Mouse (Mus musculus): Measurements from ENCODE around the gene Cpeb4. TPM values are rescaled to one million over a fixed set of nuclear protein-coding genes. Genes with fewer than 3 reads are reported as not detected.
A peak's percentile ranks its signal among the peaks of the same experiment; 100 is the strongest.

Cpeb4 gene
- polyA plus RNA-seq, 1 experiment from 2014 or later, result 20.8 TPM

GRCm38 (mm10) chr11:31907650-31908049 lies 35.6 kb downstream of the Cpeb4 start:
- Histone ChIP-seq H3K27me3 (replicated peaks; ENCODE audit: control insufficient read depth, insufficient read depth, low read length) (no peaks in the 10 kb centered on the region), H3K4me1 (replicated peaks; ENCODE audit: control insufficient read depth, insufficient read depth, low read length) (no peaks in the 10 kb centered on the region; the same call in 1 of the 2 replicates), H3K27ac (ENCODE audit: low read length) (no peak overlapping the region), H3K9me3 (ENCODE audit: control insufficient read depth, low read length) (no peaks in the 10 kb centered on the region), H3K4me2 (ENCODE audit: low read length) (no peak overlapping the region), H3K36me3 (ENCODE audit: control insufficient read depth, insufficient read depth) (no peaks in the 10 kb centered on the region), H3K9ac (replicated peaks; ENCODE audit: low read depth, low read length) (no peak overlapping the region), H3K4me3 (replicated peaks; ENCODE audit: low read length) (no peak overlapping the region)
- no peak for ATAC-seq
- 36% methylated on average over 1 of the region's 1 CpGs for WGBS

GRCm38 (mm10) chr11:31912958-31913357 lies 40.9 kb downstream of the Cpeb4 start:
- no peak overlapping the region for H3K4me3 ChIP-seq (replicated peaks; ENCODE audit: low read length)
- no peak for ATAC-seq
- no peaks in the 10 kb centered on the region for H3K4me1 ChIP-seq (replicated peaks; ENCODE audit: control insufficient read depth, insufficient read depth, low read length)
- H3K36me3 ChIP-seq (ENCODE audit: control insufficient read depth, insufficient read depth), result no peaks in the 10 kb centered on the region
- H3K9ac ChIP-seq (replicated peaks; ENCODE audit: low read depth, low read length), result no peak overlapping the region
- no peaks in the 10 kb centered on the region for H3K27me3 ChIP-seq (replicated peaks; ENCODE audit: control insufficient read depth, insufficient read depth, low read length)
- no peak overlapping the region for H3K27ac ChIP-seq (ENCODE audit: low read length)
- no peak overlapping the region for H3K4me2 ChIP-seq (ENCODE audit: low read length)
- H3K9me3 ChIP-seq (ENCODE audit: control insufficient read depth, low read length), result no peaks in the 10 kb centered on the region

GRCm38 (mm10) chr11:31917769-31918168 lies 45.8 kb downstream of the Cpeb4 start:
- 97% methylated on average over 1 of the region's 1 CpGs for WGBS
- no peaks in the 10 kb centered on the region for H3K4me1 ChIP-seq (replicated peaks; ENCODE audit: control insufficient read depth, insufficient read depth, low read length)
- no peak overlapping the region for H3K9ac ChIP-seq (replicated peaks; ENCODE audit: low read depth, low read length)
- no peaks in the 10 kb centered on the region for H3K27me3 ChIP-seq (replicated peaks; ENCODE audit: control insufficient read depth, insufficient read depth, low read length)
- H3K9me3 ChIP-seq (ENCODE audit: control insufficient read depth, low read length), result no peaks in the 10 kb centered on the region
- H3K4me3 ChIP-seq (replicated peaks; ENCODE audit: low read length), result no peak overlapping the region
- ATAC-seq, result no peak
- no peak overlapping the region for H3K27ac ChIP-seq (ENCODE audit: low read length)
- peaks cover 3% of the 10 kb centered on the region for H3K36me3 ChIP-seq (ENCODE audit: control insufficient read depth, insufficient read depth)
- no peak overlapping the region for H3K4me2 ChIP-seq (ENCODE audit: low read length)

GRCm38 (mm10) chr11:31930051-31930450 lies 58.0 kb downstream of the Cpeb4 start:
- 97% methylated on average over 10 of the region's 10 CpGs for WGBS
- H3K9ac ChIP-seq (replicated peaks; ENCODE audit: low read depth, low read length), result no peak overlapping the region
- no peaks in the 10 kb centered on the region for H3K4me1 ChIP-seq (replicated peaks; ENCODE audit: control insufficient read depth, insufficient read depth, low read length)
- no peak for ATAC-seq
- H3K27ac ChIP-seq (ENCODE audit: low read length), result no peak overlapping the region
- H3K27me3 ChIP-seq (replicated peaks; ENCODE audit: control insufficient read depth, insufficient read depth, low read length), result no peaks in the 10 kb centered on the region
- H3K4me2 ChIP-seq (ENCODE audit: low read length), result no peak overlapping the region
- no peaks in the 10 kb centered on the region for H3K9me3 ChIP-seq (ENCODE audit: control insufficient read depth, low read length)
- peaks cover 47% of the 10 kb centered on the region for H3K36me3 ChIP-seq (ENCODE audit: control insufficient read depth, insufficient read depth)
- H3K4me3 ChIP-seq (replicated peaks; ENCODE audit: low read length), result no peak overlapping the region

- H3K9me3 ChIP-seq (ENCODE audit: control insufficient read depth, low read length), result no peaks in the 10 kb centered on the region
- peaks cover 2% of the 10 kb centered on the region for H3K4me1 ChIP-seq (replicated peaks; ENCODE audit: control insufficient read depth, insufficient read depth, low read length)
- peaks cover 13% of the 10 kb centered on the region for H3K36me3 ChIP-seq (ENCODE audit: control insufficient read depth, insufficient read depth)
- H3K27ac ChIP-seq (ENCODE audit: low read length), result no peak overlapping the region
- no peak overlapping the region for H3K9ac ChIP-seq (replicated peaks; ENCODE audit: low read depth, low read length)
- no peak overlapping the region for H3K4me3 ChIP-seq (replicated peaks; ENCODE audit: low read length)
- no peak for ATAC-seq
- H3K27me3 ChIP-seq (replicated peaks; ENCODE audit: control insufficient read depth, insufficient read depth, low read length), result no peaks in the 10 kb centered on the region
- 58% methylated on average over 4 of the region's 4 CpGs for WGBS
- no peak overlapping the region for H3K4me2 ChIP-seq (ENCODE audit: low read length)
These were observed 63.6 kb downstream of the Cpeb4 start for GRCm38 (mm10) chr11:31935652-31936051.

GRCm38 (mm10) chr11:31936910-31937525 lies 65.0 kb downstream of the Cpeb4 start:
- H3K27ac ChIP-seq (ENCODE audit: low read length), result no peak overlapping the region
- no peak for ATAC-seq
- H3K4me2 ChIP-seq (ENCODE audit: low read length), result no peak overlapping the region
- H3K36me3 ChIP-seq (ENCODE audit: control insufficient read depth, insufficient read depth), result peaks cover 5% of the 10 kb centered on the region
- no peak overlapping the region for H3K4me3 ChIP-seq (replicated peaks; ENCODE audit: low read length)
- peaks cover 16% of the 10 kb centered on the region for H3K4me1 ChIP-seq (replicated peaks; ENCODE audit: control insufficient read depth, insufficient read depth, low read length)
- H3K9me3 ChIP-seq (ENCODE audit: control insufficient read depth, low read length), result no peaks in the 10 kb centered on the region
- no peak overlapping the region for H3K9ac ChIP-seq (replicated peaks; ENCODE audit: low read depth, low read length)
- 93% methylated on average over 10 of the region's 10 CpGs for WGBS
- H3K27me3 ChIP-seq (replicated peaks; ENCODE audit: control insufficient read depth, insufficient read depth, low read length), result no peaks in the 10 kb centered on the region

GRCm38 (mm10) chr11:31940898-31941639 lies 69.1 kb downstream of the Cpeb4 start:
- Histone ChIP-seq H3K36me3 (ENCODE audit: control insufficient read depth, insufficient read depth) (no peaks in the 10 kb centered on the region), H3K4me2 (ENCODE audit: low read length) (peak overlapping the region; percentile 31), H3K9ac (replicated peaks; ENCODE audit: low read depth, low read length) (0 out of 2 replicates have a peak overlapping the region, but pooled peaks have one; percentile 20), H3K27ac (ENCODE audit: low read length) (peak overlapping the region; percentile 86), H3K4me1 (replicated peaks; ENCODE audit: control insufficient read depth, insufficient read depth, low read length) (peaks cover 21% of the 10 kb centered on the region), H3K9me3 (ENCODE audit: control insufficient read depth, low read length) (no peaks in the 10 kb centered on the region), H3K4me3 (replicated peaks; ENCODE audit: low read length) (no peak overlapping the region), H3K27me3 (replicated peaks; ENCODE audit: control insufficient read depth, insufficient read depth, low read length) (no peaks in the 10 kb centered on the region)
- peak; percentile 85 for ATAC-seq
- WGBS, result 63% methylated on average over 13 of the region's 13 CpGs

- Histone ChIP-seq H3K27ac (ENCODE audit: low read length) (peak overlapping the region; percentile 81), H3K4me2 (ENCODE audit: low read length) (no peak overlapping the region), H3K27me3 (replicated peaks; ENCODE audit: control insufficient read depth, insufficient read depth, low read length) (no peaks in the 10 kb centered on the region), H3K4me1 (replicated peaks; ENCODE audit: control insufficient read depth, insufficient read depth, low read length) (peaks cover 21% of the 10 kb centered on the region), H3K9ac (replicated peaks; ENCODE audit: low read depth, low read length) (no peak overlapping the region), H3K9me3 (ENCODE audit: control insufficient read depth, low read length) (no peaks in the 10 kb centered on the region), H3K36me3 (ENCODE audit: control insufficient read depth, insufficient read depth) (no peaks in the 10 kb centered on the region), H3K4me3 (replicated peaks; ENCODE audit: low read length) (no peak overlapping the region)
- WGBS, result 48% methylated on average over 4 of the region's 4 CpGs
- peak; percentile 80 for ATAC-seq
These were observed 69.9 kb downstream of the Cpeb4 start for GRCm38 (mm10) chr11:31941640-31942638.

GRCm38 (mm10) chr11:31945471-31945870 lies 73.5 kb downstream of the Cpeb4 start:
- ATAC-seq, result no peak
- 81% methylated on average over 3 of the region's 3 CpGs for WGBS

More at GRCm38 (mm10) chr11:31945471-31945870, 73.5 kb downstream of the Cpeb4 start:
- Histone ChIP-seq H3K27ac (ENCODE audit: low read length) (no peak overlapping the region), H3K9ac (replicated peaks; ENCODE audit: low read depth, low read length) (no peak overlapping the region), H3K27me3 (replicated peaks; ENCODE audit: control insufficient read depth, insufficient read depth, low read length) (no peaks in the 10 kb centered on the region), H3K36me3 (ENCODE audit: control insufficient read depth, insufficient read depth) (no peaks in the 10 kb centered on the region), H3K4me2 (ENCODE audit: low read length) (no peak overlapping the region), H3K4me3 (replicated peaks; ENCODE audit: low read length) (no peak overlapping the region), H3K9me3 (ENCODE audit: control insufficient read depth, low read length) (no peaks in the 10 kb centered on the region), H3K4me1 (replicated peaks; ENCODE audit: control insufficient read depth, insufficient read depth, low read length) (peaks cover 34% of the 10 kb centered on the region)

All from forebrain, embryonic 16.5 days (tissue).